Mouse (Mus musculus) adrenal gland, postnatal 10 days (tissue): Measurements from ENCODE around the gene Apex2. TPM values are rescaled to one million over a fixed set of nuclear protein-coding genes. Genes with fewer than 3 reads are reported as not detected.
A peak's percentile ranks its signal among the peaks of the same experiment; 100 is the strongest.
"Not testable (repeated sequence)": the region's sequence is repeated elsewhere in the genome, so short reads cannot be mapped to it uniquely, and the experiment has no call there.

ENCODE experiments used
- DNase-seq: peaks from one replicate; pipeline ENCODE4 v3.0.0; 2021; ENCODE audit warnings: mixed read lengths
- microRNA-seq: library from miRNA; unstranded; fragments of <30 nt; microRNA quantifications from one replicate; pipeline ENCODE4 v1.2.0, GENCODE M21; 2021
- total RNA-seq, 2 experiments: library from RNA; stranded (reverse); gene quantifications; 2 replicates each; pipeline ENCODE4 v1.2.3; 2021

Apex2 gene
- total RNA-seq, 2 experiments from 2014 or later: 16.0 to 23.0 TPM

GRCm38 (mm10) chrX:150487811-150488210 lies 101.9 kb downstream of the Apex2 start:
- DNase-seq: not testable (repeated sequence)

- not testable (repeated sequence) for DNase-seq
These were observed 103.2 kb downstream of the Apex2 start for GRCm38 (mm10) chrX:150486314-150487030.

- peak; percentile 78 for DNase-seq
These were observed 111.6 kb downstream of the Apex2 start for GRCm38 (mm10) chrX:150477854-150478780.

- no peak for DNase-seq
These were observed 118.3 kb downstream of the Apex2 start for GRCm38 (mm10) chrX:150471416-150471815.

Small RNAs within 50 kb of the gene (microRNA-seq; reads per million reads assigned to microRNA genes)
- not detected for gene Mir3620

Other genes with a start within 250 kb of the Apex2 start
- gene Tmem29, start 130.7 kb downstream of the Apex2 start, total RNA-seq: 10 to 100 TPM; 18.8 to 23.7 TPM
- 10 to 100 TPM; 65.6 to 83.7 TPM for gene Alas2, start 42.5 kb downstream of the Apex2 start, total RNA-seq
- gene Pfkfb1, start 1.6 kb downstream of the Apex2 start, total RNA-seq: 10 to 100 TPM; 25.7 to 26.4 TPM
- 10 to 100 TPM in 1 of 2 experiments, 1 to 10 TPM in 1; 8.9 to 14.5 TPM for gene Tro, start 67.7 kb upstream of the Apex2 start, total RNA-seq
- 100 to 1,000 TPM; 127 to 141 TPM for gene Maged2, start 224.5 kb upstream of the Apex2 start, total RNA-seq